Mouse (Mus musculus): ENCODE measurements at regions not wholly inside any gene's neighbourhood (a gene's known extent, or its start where the extent isn't known, plus 50 kb on each side); places are given as distances from the start of the nearest gene placed in this dataset.

DNA sequence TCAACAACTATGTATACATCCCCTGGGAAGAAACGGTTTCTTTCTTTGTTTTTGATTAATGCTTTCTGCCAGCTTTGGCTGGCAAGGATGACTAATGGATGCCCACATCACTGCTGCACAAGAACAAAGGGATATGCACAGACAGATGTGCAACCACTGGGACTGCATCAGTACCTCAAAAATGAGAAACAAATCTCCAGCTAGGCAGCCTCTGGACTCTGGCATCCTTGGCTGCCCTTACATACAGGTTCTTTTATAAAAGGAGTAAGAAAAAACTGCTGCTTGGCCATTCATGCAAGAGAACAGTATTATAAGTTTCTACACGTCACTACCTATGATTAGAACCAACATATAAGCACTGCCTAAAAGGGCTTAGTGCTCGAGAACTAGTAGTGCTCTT is 97.7 kb downstream of the Alg10b start:
- TF ChIP-seq CTCF (IDR thresholded peaks at IDR 0.05; ENCODE audit: extremely low read depth, insufficient read depth, low read length) = no peak
- TF ChIP-seq POLR2A (IDR thresholded peaks at IDR 0.05; ENCODE audit: extremely low read depth, insufficient read depth, low read length) = no peak
